Mouse (Mus musculus): ENCODE measurements around the gene Casp7. TPM values are rescaled to one million over a fixed set of nuclear protein-coding genes. Genes with fewer than 3 reads are reported as not detected.
"Not testable (repeated sequence)": the region's sequence is repeated elsewhere in the genome, so short reads cannot be mapped to it uniquely, and the experiment has no call there.

Gene Casp7
- 14.9 and 18.2 TPM in 2 replicates for polyA plus RNA-seq (2011; ENCODE audit: insufficient read length, low read depth, missing spikeins)

- H3K27ac ChIP-seq (ENCODE audit: insufficient read depth, low read length), result peak within 1 kb of the TSS; percentile 2; the same call in 1 of the 2 replicates
- H3K4me3 ChIP-seq (ENCODE audit: insufficient read depth, low read length), result peak within 1 kb of the TSS; percentile 34
- no peak for TF ChIP-seq CTCF (IDR thresholded peaks at IDR 0.05; ENCODE audit: borderline replicate concordance, insufficient read depth, low read length)
- peak; percentile 76 for TF ChIP-seq POLR2A (IDR thresholded peaks at IDR 0.05; ENCODE audit: low read depth, low read length)
- H3K4me1 ChIP-seq (ENCODE audit: control insufficient read depth, insufficient read depth, low read length), result no peaks in the 10 kb centered on the region
Observed at GRCm38 (mm10) chr19:56396669-56397621, at the start of gene Casp7. TSS of gene Casp7 (plus strand) at chr19:56397129.

- Histone ChIP-seq H3K27ac (ENCODE audit: insufficient read depth, low read length) (no peak overlapping the region), H3K4me1 (ENCODE audit: control insufficient read depth, insufficient read depth, low read length) (no peaks in the 10 kb centered on the region), H3K4me3 (ENCODE audit: insufficient read depth, low read length) (no peak overlapping the region)
- peak; percentile 47; the same call in 1 of the 2 replicates for TF ChIP-seq CTCF (IDR thresholded peaks at IDR 0.05; ENCODE audit: borderline replicate concordance, insufficient read depth, low read length)
- no peak for TF ChIP-seq POLR2A (IDR thresholded peaks at IDR 0.05; ENCODE audit: low read depth, low read length)
Observed at GRCm38 (mm10) chr19:56349295-56349694, 47.6 kb upstream of the Casp7 start.

- H3K4me1 ChIP-seq (ENCODE audit: control insufficient read depth, insufficient read depth, low read length), result no peaks in the 10 kb centered on the region
- TF ChIP-seq CTCF (IDR thresholded peaks at IDR 0.05; ENCODE audit: borderline replicate concordance, insufficient read depth, low read length) (no peak), POLR2A (IDR thresholded peaks at IDR 0.05; ENCODE audit: low read depth, low read length) (no peak)
- no peak overlapping the region for H3K4me3 ChIP-seq (ENCODE audit: insufficient read depth, low read length)
- no peak overlapping the region for H3K27ac ChIP-seq (ENCODE audit: insufficient read depth, low read length)
Observed at GRCm38 (mm10) chr19:56353689-56354088, 43.2 kb upstream of the Casp7 start.

- Histone ChIP-seq H3K27ac (ENCODE audit: insufficient read depth, low read length) (no peak overlapping the region), H3K4me3 (ENCODE audit: insufficient read depth, low read length) (no peak overlapping the region), H3K4me1 (ENCODE audit: control insufficient read depth, insufficient read depth, low read length) (no peaks in the 10 kb centered on the region)
- TF ChIP-seq CTCF (IDR thresholded peaks at IDR 0.05; ENCODE audit: borderline replicate concordance, insufficient read depth, low read length) (no peak), POLR2A (IDR thresholded peaks at IDR 0.05; ENCODE audit: low read depth, low read length) (no peak)
Observed at GRCm38 (mm10) chr19:56355201-56355600, 41.7 kb upstream of the Casp7 start.

- TF ChIP-seq POLR2A (IDR thresholded peaks at IDR 0.05; ENCODE audit: low read depth, low read length), result no peak
- peak; percentile 71; the same call in 1 of the 2 replicates for TF ChIP-seq CTCF (IDR thresholded peaks at IDR 0.05; ENCODE audit: borderline replicate concordance, insufficient read depth, low read length)
Observed at GRCm38 (mm10) chr19:56356480-56357373, 40.2 kb upstream of the Casp7 start.

GRCm38 (mm10) chr19:56357374-56357708 is 39.6 kb upstream of the Casp7 start:
- H3K27ac ChIP-seq (ENCODE audit: insufficient read depth, low read length); H3K4me1 ChIP-seq (ENCODE audit: control insufficient read depth, insufficient read depth, low read length); H3K4me3 ChIP-seq (ENCODE audit: insufficient read depth, low read length): not testable (repeated sequence)

More at GRCm38 (mm10) chr19:56356480-56357373, 40.2 kb upstream of the Casp7 start:
- Histone ChIP-seq H3K4me3 (ENCODE audit: insufficient read depth, low read length) (no peak overlapping the region), H3K4me1 (ENCODE audit: control insufficient read depth, insufficient read depth, low read length) (no peaks in the 10 kb centered on the region), H3K27ac (ENCODE audit: insufficient read depth, low read length) (no peak overlapping the region)

- no peak overlapping the region for H3K27ac ChIP-seq (ENCODE audit: insufficient read depth, low read length)
- no peaks in the 10 kb centered on the region for H3K4me1 ChIP-seq (ENCODE audit: control insufficient read depth, insufficient read depth, low read length)
- TF ChIP-seq POLR2A (IDR thresholded peaks at IDR 0.05; ENCODE audit: low read depth, low read length), result no peak
- TF ChIP-seq CTCF (IDR thresholded peaks at IDR 0.05; ENCODE audit: borderline replicate concordance, insufficient read depth, low read length), result no peak
- H3K4me3 ChIP-seq (ENCODE audit: insufficient read depth, low read length), result no peak overlapping the region
Observed at GRCm38 (mm10) chr19:56358890-56359289, 38.0 kb upstream of the Casp7 start.

GRCm38 (mm10) chr19:56363721-56364460 is 33.0 kb upstream of the Casp7 start:
- no peak overlapping the region for H3K27ac ChIP-seq (ENCODE audit: insufficient read depth, low read length)
- no peak for TF ChIP-seq CTCF (IDR thresholded peaks at IDR 0.05; ENCODE audit: borderline replicate concordance, insufficient read depth, low read length)
- no peak for TF ChIP-seq POLR2A (IDR thresholded peaks at IDR 0.05; ENCODE audit: low read depth, low read length)
- H3K4me1 ChIP-seq (ENCODE audit: control insufficient read depth, insufficient read depth, low read length), result no peaks in the 10 kb centered on the region; the same call in 1 of the 2 replicates
- no peak overlapping the region for H3K4me3 ChIP-seq (ENCODE audit: insufficient read depth, low read length)

GRCm38 (mm10) chr19:56364563-56364962 is 32.4 kb upstream of the Casp7 start:
- no peak overlapping the region for H3K27ac ChIP-seq (ENCODE audit: insufficient read depth, low read length)
- H3K4me1 ChIP-seq (ENCODE audit: control insufficient read depth, insufficient read depth, low read length), result no peaks in the 10 kb centered on the region; the same call in 1 of the 2 replicates
- H3K4me3 ChIP-seq (ENCODE audit: insufficient read depth, low read length), result no peak overlapping the region
- no peak for TF ChIP-seq POLR2A (IDR thresholded peaks at IDR 0.05; ENCODE audit: low read depth, low read length)
- TF ChIP-seq CTCF (IDR thresholded peaks at IDR 0.05; ENCODE audit: borderline replicate concordance, insufficient read depth, low read length), result no peak

All from embryonic fibroblast, embryonic 13.5 days (primary cell).